Mouse (Mus musculus): ENCODE results near the gene Ly9. TPM values are rescaled to one million over a fixed set of nuclear protein-coding genes. Genes with fewer than 3 reads are reported as not detected.

Ly9 gene
- polyA plus RNA-seq, 1 experiment from 2014 or later = 0.73 TPM

DNA sequence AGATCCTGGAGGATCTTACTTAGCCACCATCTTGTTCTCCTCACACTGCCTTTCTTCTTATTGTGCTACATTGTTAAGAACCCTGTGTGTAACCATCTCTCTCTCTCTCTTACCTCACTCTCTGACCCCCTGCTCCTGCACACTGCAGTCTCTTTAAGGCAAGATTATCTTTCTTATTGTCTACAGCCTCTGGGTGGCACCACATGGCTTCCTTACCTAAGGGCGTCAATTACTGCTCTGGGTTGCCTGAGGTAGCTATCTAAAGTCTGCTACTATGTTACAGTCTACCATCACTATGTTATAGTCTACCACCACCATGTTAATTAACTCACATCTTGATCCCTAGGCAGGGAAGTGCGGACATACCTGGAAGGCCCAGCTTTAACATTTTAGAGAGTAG, 38.8 kb downstream of the Ly9 start:
- ATAC-seq (ENCODE audit: insufficient number of reproducible peaks, low FRiP score, low TSS enrichment, low read depth) = no peak
- Histone ChIP-seq H3K27me3 (no peaks in the 10 kb centered on the region), H3K4me2 (no peak overlapping the region), H3K4me1 (no peaks in the 10 kb centered on the region), H3K9ac (no peak overlapping the region), H3K27ac (no peak overlapping the region), H3K4me3 (no peak overlapping the region), H3K9me3 (no peaks in the 10 kb centered on the region), H3K36me3 (no peaks in the 10 kb centered on the region)
- WGBS = 51% methylated on average over 2 of the region's 2 CpGs

DNA sequence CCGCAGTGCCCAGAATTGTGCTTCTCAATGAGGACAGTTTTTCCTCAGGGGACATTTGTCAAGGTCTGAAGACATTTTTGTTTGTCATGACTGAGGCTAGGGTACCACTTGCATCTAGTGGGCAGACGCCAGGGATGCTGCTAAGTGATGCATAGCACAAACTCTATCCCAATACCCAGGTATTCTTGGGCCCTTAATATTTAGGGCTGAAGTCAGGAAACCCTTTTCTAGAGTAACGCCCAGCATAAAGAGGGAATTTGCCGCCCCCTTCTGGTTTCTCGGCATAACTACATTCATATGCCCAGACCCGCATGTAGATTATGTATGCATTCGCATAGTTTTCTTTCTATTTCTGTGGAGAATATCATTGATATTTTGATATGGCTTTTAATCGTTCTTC, 40.4 kb downstream of the Ly9 start:
- no peak overlapping the region for H3K9ac ChIP-seq
- H3K4me2 ChIP-seq = no peak overlapping the region
- 23% methylated on average over 8 of the region's 8 CpGs for WGBS
- H3K27ac ChIP-seq = no peak overlapping the region
- H3K4me1 ChIP-seq = no peaks in the 10 kb centered on the region
- no peaks in the 10 kb centered on the region for H3K36me3 ChIP-seq
- no peaks in the 10 kb centered on the region for H3K27me3 ChIP-seq
- H3K4me3 ChIP-seq = no peak overlapping the region
- ATAC-seq (ENCODE audit: insufficient number of reproducible peaks, low FRiP score, low TSS enrichment, low read depth) = no peak
- no peaks in the 10 kb centered on the region for H3K9me3 ChIP-seq

DNA sequence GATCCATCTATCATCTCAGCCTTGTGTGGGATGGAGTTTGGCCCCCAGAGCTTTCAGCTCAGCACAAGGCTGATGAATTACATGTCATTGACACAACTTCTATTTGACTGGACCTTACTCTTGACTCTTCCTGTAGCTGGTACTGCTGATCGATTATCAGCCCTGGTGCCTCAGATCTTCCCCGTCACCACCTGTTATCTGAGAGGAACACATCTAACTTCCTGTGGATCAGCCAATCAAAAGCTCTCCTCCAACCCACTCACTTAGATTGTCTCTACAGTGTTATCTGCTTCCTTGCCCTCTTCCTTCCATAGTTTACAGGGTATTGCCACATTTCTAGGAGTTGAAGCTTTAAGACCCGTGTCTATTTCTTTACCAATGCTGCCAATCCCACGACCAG, 41.3 kb downstream of the Ly9 start:
- H3K36me3 ChIP-seq = no peaks in the 10 kb centered on the region
- H3K27me3 ChIP-seq = no peaks in the 10 kb centered on the region
- WGBS = 72% methylated on average over 4 of the region's 4 CpGs
- no peak overlapping the region for H3K4me2 ChIP-seq
- H3K9ac ChIP-seq = no peak overlapping the region
- no peak overlapping the region for H3K4me3 ChIP-seq
- H3K9me3 ChIP-seq = no peaks in the 10 kb centered on the region
- no peak overlapping the region for H3K27ac ChIP-seq
- no peak for ATAC-seq (ENCODE audit: insufficient number of reproducible peaks, low FRiP score, low TSS enrichment, low read depth)
- no peaks in the 10 kb centered on the region for H3K4me1 ChIP-seq

DNA sequence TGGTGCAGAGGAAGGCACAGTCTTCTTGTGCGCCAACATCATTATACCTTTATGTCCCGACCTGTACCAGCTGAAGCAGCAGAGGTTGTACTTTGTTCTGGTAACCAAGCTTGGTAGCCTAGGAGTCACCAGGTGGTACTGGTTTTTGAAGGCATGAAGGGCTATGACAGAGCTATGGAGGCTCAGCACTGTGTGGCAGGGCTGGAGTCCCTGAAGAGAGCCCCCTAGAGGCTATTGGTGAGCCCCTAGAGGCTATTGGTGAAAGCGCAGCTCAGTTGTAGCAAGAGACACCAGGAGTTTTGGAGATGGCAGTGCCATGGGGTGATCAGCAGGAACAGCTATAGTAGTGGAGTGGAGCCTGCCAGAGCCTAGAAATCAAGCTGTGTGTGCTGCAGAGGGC, 43.0 kb downstream of the Ly9 start:
- WGBS = 53% methylated on average over 3 of the region's 3 CpGs
- ATAC-seq (ENCODE audit: insufficient number of reproducible peaks, low FRiP score, low TSS enrichment, low read depth) = no peak

DNA sequence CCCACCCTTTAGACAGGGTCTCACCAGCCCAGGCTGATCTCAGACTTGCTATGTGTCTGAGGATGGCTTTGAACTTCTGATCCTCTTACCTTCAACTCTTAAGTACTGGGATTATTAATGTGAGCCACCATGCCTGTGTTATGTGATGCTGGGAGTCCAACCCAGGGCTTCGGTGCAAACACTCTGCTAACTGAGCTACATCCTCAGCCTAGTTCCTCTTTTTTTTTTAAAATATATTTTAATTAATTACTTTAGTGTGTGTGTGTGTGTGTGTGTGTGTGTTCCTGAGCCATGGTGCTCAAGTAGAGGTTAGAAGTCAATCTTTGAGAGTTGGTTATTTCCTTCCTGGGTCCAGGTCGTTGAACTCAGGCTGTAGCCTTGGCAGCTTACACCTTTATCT, 44.2 kb downstream of the Ly9 start:
- 70% methylated on average over 2 of the region's 2 CpGs for WGBS
- no peaks in the 10 kb centered on the region for H3K27me3 ChIP-seq
- no peak overlapping the region for H3K4me3 ChIP-seq
- no peaks in the 10 kb centered on the region for H3K9me3 ChIP-seq
- no peak overlapping the region for H3K4me2 ChIP-seq
- no peak for ATAC-seq (ENCODE audit: insufficient number of reproducible peaks, low FRiP score, low TSS enrichment, low read depth)
- no peaks in the 10 kb centered on the region for H3K4me1 ChIP-seq
- H3K36me3 ChIP-seq = no peaks in the 10 kb centered on the region
- H3K9ac ChIP-seq = no peak overlapping the region
- H3K27ac ChIP-seq = no peak overlapping the region

More for the DNA sequence above, 43.0 kb downstream of the Ly9 start:
- Histone ChIP-seq H3K27ac (no peak overlapping the region), H3K27me3 (no peaks in the 10 kb centered on the region), H3K4me3 (no peak overlapping the region), H3K9ac (no peak overlapping the region), H3K4me1 (no peaks in the 10 kb centered on the region), H3K36me3 (no peaks in the 10 kb centered on the region), H3K9me3 (no peaks in the 10 kb centered on the region), H3K4me2 (no peak overlapping the region)

DNA sequence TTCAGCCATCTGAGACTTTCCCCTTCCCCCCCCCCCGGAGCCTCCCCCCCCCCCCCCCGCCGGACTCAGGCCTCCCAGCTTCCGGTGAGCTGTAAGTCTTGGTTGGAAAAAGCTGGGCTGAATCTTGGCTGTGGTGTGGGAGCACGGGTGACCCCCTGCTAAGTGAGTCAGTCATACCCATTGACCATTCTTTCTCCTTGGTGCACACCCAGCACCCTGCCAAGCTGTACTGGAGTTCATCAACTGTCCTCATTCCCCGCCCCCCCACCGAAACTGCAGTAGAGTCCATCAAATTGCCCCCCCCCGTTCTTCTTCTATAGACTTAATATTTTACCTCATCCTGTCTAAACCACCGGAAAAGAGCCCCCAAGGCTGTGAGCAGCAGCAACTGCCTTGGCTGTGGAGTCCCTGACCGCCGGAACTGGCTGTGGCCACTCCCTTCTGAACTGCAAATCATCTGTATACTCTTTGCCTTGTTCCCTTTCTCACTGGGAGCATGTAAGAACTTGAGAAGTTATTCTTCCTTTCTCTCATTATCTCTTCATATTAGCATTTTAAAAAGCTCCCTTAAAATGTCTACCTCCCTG, 45.5 kb downstream of the Ly9 start:
- no peaks in the 10 kb centered on the region for H3K27me3 ChIP-seq
- no peak overlapping the region for H3K27ac ChIP-seq
- H3K9me3 ChIP-seq = no peaks in the 10 kb centered on the region
- H3K4me2 ChIP-seq = no peak overlapping the region
- no peaks in the 10 kb centered on the region for H3K4me1 ChIP-seq
- H3K36me3 ChIP-seq = no peaks in the 10 kb centered on the region
- H3K9ac ChIP-seq = no peak overlapping the region
- 63% methylated on average over 9 of the region's 11 CpGs for WGBS
- no peak overlapping the region for H3K4me3 ChIP-seq
- ATAC-seq (ENCODE audit: insufficient number of reproducible peaks, low FRiP score, low TSS enrichment, low read depth) = no peak

DNA sequence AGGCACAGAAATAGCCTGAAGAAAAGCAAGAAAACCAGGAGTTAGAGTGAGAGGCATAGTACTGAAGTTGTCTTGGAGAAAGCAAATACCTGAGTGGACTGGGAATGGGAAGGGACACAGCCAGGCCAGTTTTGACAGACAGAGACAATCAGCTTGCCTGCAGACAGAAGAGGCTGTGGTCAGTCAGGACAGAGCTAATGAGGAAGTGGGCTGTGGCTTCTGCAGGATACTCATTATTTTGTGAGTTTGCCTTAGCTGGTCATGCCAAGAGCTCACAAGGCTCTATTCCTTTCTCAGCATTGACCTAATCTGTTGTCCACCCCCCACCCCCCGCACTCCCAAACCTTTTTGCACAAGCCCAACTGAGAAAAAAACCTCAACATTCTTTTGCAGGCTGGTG, 46.0 kb downstream of the Ly9 start:
- Histone ChIP-seq H3K9me3 (no peaks in the 10 kb centered on the region), H3K4me1 (no peaks in the 10 kb centered on the region), H3K27me3 (no peaks in the 10 kb centered on the region), H3K4me2 (no peak overlapping the region), H3K36me3 (no peaks in the 10 kb centered on the region), H3K27ac (no peak overlapping the region), H3K9ac (no peak overlapping the region), H3K4me3 (no peak overlapping the region)
- ATAC-seq (ENCODE audit: insufficient number of reproducible peaks, low FRiP score, low TSS enrichment, low read depth) = no peak
- 85% methylated on average over 1 of the region's 1 CpGs for WGBS

DNA sequence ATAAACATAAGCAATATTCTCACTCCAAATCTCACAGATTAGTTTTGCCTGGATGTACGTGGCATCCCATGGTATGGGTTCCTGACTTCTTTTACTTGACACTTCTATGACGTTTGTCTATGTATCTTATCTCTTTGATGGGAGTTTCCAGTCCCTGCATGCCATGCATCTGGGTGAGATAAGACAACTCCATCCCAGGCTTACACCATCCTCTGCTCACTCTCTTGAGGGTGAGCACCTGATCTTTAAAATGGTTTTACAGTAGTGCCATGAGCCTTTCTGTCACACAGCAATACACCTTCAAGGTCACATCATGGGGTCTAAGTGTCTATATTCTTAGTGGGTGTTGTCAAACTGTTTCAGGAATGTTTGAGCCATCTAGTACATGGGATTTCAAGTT, 46.9 kb downstream of the Ly9 start:
- Histone ChIP-seq H3K27me3 (no peaks in the 10 kb centered on the region), H3K9me3 (no peaks in the 10 kb centered on the region), H3K27ac (no peak overlapping the region), H3K4me2 (no peak overlapping the region), H3K4me3 (no peak overlapping the region), H3K9ac (no peak overlapping the region), H3K36me3 (no peaks in the 10 kb centered on the region), H3K4me1 (no peaks in the 10 kb centered on the region)
- no peak for ATAC-seq (ENCODE audit: insufficient number of reproducible peaks, low FRiP score, low TSS enrichment, low read depth)
- 65% methylated on average over 2 of the region's 2 CpGs for WGBS

DNA sequence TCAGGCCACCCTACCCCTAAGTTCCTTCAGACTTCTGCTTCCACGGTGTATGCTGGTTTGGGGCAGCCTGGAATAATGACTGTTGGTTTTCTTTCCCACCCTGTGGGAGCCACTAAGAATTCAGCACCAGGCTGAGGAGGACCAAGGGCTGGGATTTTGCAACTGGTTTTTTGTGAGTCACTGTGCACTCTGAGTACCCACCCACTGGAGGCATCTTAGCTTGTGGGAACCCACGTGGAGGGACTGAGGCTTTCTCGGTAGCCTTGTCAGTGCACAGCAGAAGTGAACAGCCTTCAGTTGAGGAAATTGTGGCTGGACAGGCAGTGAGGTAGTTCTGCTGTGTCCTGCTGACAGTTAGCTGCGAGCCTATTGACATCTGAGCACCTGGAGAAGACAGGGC, 48.3 kb downstream of the Ly9 start, which contains the start of gene Cd244a:
Gene Cd244a (plus strand): TSS at position 296 of the 400 bp plus-strand sequence.
- no peaks in the 10 kb centered on the region for H3K4me1 ChIP-seq
- no peak within 1 kb of the TSS for H3K4me3 ChIP-seq
- 64% methylated on average over 4 of the region's 4 CpGs for WGBS
- no peak within 1 kb of the TSS for H3K9ac ChIP-seq
- H3K27me3 ChIP-seq = no peaks in the 10 kb centered on the region
- no peaks in the 10 kb centered on the region for H3K36me3 ChIP-seq
- no peak for ATAC-seq (ENCODE audit: insufficient number of reproducible peaks, low FRiP score, low TSS enrichment, low read depth)
- no peaks in the 10 kb centered on the region for H3K9me3 ChIP-seq
- no peak within 1 kb of the TSS for H3K27ac ChIP-seq
- no peak within 1 kb of the TSS for H3K4me2 ChIP-seq

DNA sequence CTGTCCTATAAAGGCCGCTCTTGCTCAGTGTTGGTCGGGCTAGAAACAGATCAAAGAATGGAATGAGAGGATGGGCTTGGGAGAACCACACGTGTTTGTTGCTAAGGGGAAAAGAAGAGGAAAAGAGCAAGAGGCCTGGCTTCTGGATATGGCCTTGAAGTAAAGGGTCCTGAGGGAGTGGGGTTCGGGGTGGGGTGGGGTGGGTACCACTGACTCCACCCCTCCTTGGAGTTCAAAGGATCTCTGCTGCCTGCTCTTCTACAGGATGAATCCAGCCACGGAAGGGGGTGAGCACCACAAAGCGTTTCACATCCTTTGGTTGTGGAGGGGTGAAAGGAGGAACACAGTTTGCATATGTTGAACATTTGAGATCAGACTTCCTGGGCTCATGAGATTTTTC, 48.8 kb downstream of the Ly9 start:
- no peaks in the 10 kb centered on the region for H3K4me1 ChIP-seq
- no peaks in the 10 kb centered on the region for H3K27me3 ChIP-seq
- no peaks in the 10 kb centered on the region for H3K36me3 ChIP-seq
- H3K9me3 ChIP-seq = no peaks in the 10 kb centered on the region
- H3K4me2 ChIP-seq = no peak overlapping the region
- no peak overlapping the region for H3K4me3 ChIP-seq
- 64% methylated on average over 6 of the region's 6 CpGs for WGBS
- no peak overlapping the region for H3K9ac ChIP-seq
- no peak for ATAC-seq (ENCODE audit: insufficient number of reproducible peaks, low FRiP score, low TSS enrichment, low read depth)
- H3K27ac ChIP-seq = no peak overlapping the region

DNA sequence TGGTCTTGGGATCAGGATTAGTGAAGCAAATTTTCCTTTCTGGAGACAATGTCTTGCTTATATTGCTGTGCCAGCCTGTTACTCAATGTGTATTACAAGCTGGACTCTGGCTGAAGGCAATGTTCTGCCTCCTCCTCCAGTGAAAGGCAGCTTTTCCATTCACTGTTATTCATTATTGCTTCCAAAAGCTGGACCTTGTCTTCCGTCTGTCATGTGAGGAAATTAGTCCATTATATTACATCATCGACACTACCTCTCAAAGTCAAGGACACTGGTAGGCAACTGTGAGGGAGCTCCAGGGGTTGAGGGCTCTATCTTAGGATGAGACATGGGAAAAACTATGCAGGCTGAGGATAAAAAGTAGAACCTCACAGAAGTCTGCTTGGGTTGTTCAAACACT, 50.8 kb downstream of the Ly9 start:
- 85% methylated on average over 2 of the region's 2 CpGs for WGBS
- no peak overlapping the region for H3K9ac ChIP-seq
- H3K4me2 ChIP-seq = no peak overlapping the region
- no peak overlapping the region for H3K27ac ChIP-seq
- H3K27me3 ChIP-seq = no peaks in the 10 kb centered on the region
- H3K4me1 ChIP-seq = no peaks in the 10 kb centered on the region
- H3K9me3 ChIP-seq = no peaks in the 10 kb centered on the region
- H3K4me3 ChIP-seq = no peak overlapping the region
- H3K36me3 ChIP-seq = no peaks in the 10 kb centered on the region
- no peak for ATAC-seq (ENCODE audit: insufficient number of reproducible peaks, low FRiP score, low TSS enrichment, low read depth)

DNA sequence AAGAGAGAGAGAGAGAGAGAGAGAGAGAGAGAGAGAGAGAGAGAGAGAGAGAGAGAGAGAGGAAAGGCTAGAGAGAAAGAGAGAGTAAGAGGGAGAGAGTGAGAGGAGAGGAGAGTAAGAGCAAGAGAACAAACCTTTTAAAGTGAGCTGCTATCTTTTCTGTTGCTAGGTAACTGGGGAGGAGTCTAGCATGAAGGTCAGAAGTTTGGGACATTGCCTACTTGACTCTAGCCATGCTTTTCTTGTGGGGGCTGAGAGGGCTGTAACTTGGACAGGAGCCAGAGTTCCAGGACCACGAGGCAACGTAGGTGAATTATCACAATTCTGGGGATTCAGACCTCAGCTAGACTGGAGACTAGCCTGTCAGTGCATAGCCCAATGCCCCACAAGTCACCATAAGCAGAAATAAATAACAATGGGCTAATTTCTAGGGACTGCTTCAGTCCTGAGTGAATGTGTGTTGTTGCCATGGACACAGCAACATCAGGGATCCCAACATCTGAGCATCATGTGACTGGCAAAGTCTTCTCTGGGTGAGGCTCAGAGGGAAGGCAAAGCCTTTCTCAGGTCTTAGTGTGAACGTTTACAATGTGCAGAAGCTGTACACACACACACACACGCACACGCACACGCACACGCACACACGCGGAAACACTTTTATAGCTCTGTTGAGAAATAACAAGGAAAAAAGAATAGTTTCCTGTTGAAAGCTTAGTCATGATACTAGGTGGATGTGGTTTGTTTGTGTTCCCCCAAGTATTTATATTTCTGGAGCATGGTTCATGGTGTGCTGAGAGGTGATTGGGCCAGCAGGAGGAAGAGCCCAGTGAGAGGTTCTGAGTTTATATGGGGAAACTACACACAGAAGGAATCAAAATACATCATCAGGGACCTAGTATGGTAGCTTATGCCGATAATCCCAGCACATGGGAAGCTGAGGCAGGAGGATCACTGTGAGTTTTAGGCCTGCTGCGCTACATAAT, 53.6 kb downstream of the Ly9 start:
- 77% methylated on average over 11 of the region's 11 CpGs for WGBS

More for the DNA sequence above, 53.6 kb downstream of the Ly9 start:
- Histone ChIP-seq H3K4me1 (no peaks in the 10 kb centered on the region), H3K4me3 (no peak overlapping the region), H3K27ac (no peak overlapping the region), H3K9me3 (no peaks in the 10 kb centered on the region), H3K9ac (no peak overlapping the region), H3K36me3 (no peaks in the 10 kb centered on the region), H3K4me2 (no peak overlapping the region), H3K27me3 (no peaks in the 10 kb centered on the region)
- no peak for ATAC-seq (ENCODE audit: insufficient number of reproducible peaks, low FRiP score, low TSS enrichment, low read depth)

Measured in limb, embryonic 15.5 days (tissue).